Mouse (Mus musculus) retina, postnatal 7 days (tissue): ENCODE data around the gene Atf7.

ENCODE experiments used
- DNase-seq: peaks from one replicate; pipeline ENCODE4 v3.0.0-alpha.2; 2012; ENCODE audit warnings: low read depth, low spot score

Atf7 gene

DNA sequence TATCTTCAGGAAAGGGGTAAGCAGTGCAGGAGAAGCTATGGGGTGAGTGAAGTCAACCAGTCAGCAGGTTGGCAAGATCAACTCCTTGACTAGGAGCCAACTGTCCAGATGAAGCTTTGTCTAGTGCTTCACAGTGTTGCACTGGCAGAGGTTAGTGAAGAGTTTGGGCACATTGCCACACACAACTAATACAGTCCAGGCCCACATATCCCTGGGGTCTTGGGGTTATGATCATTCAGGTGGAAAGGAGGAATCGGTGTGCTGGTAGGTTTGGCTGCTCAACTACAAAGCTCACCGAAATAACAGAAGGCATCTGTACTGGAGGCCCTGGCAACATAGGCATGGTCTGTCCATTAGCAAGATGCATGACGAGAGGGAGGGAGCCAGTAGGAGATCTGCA, 77.8 kb downstream of the Atf7 start:
- no peak for DNase-seq

DNA sequence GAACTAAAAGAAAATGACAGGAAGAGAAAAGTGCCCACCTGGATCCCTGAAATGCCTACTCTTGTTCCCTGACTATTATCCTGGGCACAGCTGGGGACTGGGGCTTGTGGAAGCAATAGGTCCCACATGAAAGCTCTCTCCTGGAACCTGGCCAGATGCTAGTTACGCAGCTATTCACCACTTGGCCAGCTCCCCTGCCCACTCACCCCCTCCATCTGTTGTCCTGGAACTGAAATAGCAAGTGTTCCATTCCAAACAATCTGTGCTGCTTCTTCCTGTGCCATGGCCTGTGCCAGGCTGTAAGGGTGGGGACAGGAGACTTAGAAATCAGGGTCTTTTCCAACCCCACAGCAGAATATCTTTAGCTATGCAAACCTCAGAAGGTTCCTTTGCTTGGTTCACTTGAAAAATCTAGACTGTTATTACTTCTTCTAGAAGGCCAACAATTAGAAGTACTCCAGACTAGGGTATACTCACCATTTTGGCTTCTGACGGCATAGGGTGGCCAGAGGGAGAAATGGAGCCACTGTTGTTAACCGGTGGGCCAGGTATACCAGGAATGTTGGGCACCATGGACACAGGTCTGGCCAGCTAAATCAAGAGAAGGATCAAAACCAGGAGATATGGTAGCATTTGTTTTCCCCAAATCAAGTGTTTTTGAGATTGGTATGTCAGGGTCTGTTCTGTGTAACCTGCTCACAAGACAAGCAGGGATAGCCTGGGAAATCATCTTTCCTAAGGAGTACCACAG, 78.4 kb downstream of the Atf7 start:
- peak; percentile 19 for DNase-seq

DNA sequence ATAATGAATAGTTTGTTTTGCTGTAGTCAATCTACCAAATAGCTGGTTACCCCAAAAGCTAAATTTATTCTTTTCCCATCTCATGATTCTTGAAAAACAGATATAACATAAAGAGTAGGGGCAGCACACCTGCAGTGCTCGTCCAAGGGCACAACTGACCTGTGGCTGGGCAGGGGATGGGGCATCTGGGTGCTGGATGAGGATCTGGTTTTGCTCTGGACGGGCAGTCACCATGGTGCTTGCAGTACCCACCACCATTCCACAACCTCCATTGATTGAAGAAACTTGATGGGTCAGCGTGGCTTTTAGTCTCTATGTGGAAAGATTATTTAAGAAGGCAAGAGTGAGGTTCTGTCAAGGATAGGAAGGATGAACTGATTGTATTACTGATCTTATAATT, 79.0 kb downstream of the Atf7 start:
- no peak for DNase-seq

- DNase-seq = no peak
Observed at GRCm38 (mm10) chr15:102544801-102545200, 80.5 kb downstream of the Atf7 start.

GRCm38 (mm10) chr15:102533926-102534325, 91.3 kb downstream of the Atf7 start:
- no peak for DNase-seq

- no peak for DNase-seq
Observed at GRCm38 (mm10) chr15:102532106-102532900, 93.0 kb downstream of the Atf7 start.

DNA sequence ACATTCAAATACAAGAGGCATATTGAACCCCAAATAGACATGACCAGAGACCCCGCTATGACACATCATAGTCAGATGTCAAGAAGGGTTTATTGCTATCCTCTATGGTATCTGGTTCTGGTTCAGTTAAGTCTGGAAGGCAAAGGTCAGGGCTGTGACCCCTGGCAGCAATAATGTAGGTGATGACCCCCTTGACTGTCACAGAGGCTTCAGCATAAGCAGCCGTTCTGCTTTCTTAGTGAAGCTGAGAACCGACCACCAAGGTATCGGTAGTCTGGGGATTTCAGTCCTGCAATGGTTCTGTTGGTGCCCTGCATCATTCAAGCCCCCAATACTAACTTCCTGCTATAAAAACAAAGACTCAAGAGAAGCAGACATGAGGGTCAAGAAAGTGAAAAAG, 93.7 kb downstream of the Atf7 start:
- no peak for DNase-seq

DNA sequence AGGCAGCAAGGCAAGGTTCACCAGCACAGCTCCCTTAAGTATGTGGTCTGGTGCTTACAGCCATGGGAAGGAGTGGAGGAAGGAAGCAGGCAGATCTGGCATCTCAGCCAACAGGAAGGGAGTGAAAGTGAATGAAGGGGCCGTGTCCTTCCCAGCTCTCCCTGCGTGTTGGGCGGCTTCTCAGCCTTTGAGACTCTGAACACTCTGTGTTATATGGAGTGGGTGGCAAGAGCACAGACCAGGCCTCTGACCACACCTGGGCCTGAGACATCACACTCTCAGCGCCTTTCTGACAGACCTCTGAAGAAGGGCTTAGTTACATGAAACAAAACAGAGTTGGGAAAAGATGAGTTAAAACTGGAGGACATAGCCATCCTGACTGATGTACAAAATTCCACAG, 94.7 kb downstream of the Atf7 start:
- no peak for DNase-seq

DNA sequence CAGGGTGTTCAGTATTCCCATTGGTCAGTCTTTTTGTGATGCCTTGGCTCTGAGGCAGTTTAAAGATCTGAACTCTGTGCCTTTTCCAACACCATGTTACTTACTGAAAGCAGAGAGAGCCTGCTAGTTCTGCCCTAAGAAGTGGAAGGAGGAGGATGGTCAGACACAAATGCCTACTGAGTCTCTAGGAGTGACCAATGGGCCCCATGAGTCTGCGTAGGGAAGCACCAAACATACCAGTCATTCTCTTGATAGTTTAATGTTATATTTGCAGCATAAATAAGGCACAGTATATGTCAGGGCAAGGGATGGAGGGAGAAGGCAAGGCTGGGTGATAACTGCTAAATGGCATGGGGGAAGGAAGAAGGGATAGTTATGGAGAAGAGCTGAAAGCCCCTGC, 96.9 kb downstream of the Atf7 start:
- DNase-seq = no peak

DNA sequence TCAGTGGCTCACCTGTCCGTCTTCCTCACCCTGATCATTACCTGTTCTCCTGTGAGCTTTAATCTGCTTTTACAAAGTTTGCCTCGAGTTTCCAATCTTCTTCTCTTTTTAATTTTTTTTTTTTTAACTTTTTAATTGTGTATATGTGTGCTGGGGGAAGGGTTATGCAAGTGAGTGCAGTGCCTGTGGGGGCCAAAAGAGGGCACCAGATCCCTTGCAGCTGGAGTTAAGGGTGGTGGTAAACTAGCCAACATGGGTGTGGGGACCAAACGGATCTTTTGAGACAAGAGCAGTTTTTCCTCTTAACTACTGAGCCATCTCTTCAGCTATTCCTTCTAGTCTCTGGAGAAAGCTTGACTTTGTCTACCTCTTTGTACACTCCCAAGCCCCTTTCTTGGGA, 97.3 kb downstream of the Atf7 start:
- no peak for DNase-seq

DNA sequence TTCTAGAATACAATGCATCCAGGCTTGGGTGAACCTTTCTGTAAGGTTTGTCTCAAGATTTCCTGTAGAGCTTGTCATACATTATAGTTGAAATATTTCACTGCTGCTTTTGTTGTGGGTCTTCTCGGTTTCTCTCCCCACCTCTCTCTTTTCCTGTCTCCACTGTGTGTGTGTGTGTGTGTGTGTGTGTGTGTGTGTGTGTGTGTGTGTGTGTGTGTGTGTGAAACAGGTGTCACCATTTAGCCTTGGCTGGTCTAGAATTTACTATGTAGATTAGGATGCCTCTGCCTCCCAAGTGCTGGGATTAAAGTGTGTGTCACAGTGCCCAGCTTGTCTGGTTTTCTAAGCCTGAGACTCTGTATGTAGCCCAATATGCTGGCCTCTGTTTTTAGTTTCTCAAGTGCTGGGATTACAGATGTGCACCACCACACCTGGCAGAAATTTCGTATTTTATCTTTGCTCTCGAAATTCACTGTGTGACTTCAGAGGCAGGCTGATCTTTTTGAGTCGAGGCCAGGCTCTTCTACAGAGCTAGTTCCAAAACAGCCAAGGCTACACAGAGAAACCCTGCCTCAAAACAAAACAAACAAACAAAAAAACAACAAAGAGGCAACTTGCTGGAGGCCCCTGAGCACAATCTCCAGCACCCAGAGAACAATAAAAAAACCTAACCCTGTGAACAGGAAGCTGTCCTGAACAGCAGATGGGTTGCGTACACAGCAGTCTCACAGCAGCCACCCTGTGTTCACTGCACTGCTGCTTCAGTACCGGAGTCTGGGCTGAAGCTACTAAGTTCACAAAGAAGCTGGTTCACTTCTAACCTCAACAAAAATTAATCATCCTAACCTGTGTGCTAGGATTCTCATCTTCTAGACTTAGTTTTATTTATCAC, 98.9 kb downstream of the Atf7 start:
- DNase-seq = no peak

DNA sequence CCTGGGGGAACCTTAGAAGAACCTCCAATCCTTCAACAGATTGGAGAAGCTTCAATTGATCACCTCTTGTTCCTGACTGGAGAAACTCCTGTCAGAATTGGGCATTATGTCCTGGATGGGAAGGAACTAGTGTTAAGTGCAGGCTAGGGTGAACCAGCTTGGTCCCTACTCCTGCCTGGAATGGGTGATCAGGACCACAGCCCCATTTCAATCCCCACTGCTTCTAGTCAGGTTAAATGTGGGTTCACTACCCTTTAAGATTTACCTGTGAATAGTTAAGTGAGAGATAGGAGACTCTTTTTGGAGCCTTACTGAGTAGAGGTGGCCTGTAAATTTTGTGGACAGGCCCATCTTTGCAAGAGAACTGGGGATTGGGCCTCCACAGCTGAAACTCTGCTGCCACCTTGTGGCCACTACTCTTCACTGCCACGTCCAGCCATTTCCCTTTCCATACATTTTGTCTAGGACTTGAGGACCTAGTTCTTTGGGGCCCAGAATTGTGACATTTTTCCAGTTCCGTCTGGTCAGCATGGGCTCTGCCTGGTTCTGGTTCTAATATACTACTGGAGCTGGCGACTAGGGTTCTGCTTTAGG, 100.3 kb downstream of the Atf7 start, which contains the start of gene Npff:
Gene Npff, minus strand, starts transcription at position 51 of the 594 bp plus-strand sequence.
- DNase-seq = peak; percentile 63

GRCm38 (mm10) chr15:102521480-102521879, 103.8 kb downstream of the Atf7 start:
- no peak for DNase-seq

- no peak for DNase-seq
Observed at GRCm38 (mm10) chr15:102520416-102520815, 104.8 kb downstream of the Atf7 start.

DNA sequence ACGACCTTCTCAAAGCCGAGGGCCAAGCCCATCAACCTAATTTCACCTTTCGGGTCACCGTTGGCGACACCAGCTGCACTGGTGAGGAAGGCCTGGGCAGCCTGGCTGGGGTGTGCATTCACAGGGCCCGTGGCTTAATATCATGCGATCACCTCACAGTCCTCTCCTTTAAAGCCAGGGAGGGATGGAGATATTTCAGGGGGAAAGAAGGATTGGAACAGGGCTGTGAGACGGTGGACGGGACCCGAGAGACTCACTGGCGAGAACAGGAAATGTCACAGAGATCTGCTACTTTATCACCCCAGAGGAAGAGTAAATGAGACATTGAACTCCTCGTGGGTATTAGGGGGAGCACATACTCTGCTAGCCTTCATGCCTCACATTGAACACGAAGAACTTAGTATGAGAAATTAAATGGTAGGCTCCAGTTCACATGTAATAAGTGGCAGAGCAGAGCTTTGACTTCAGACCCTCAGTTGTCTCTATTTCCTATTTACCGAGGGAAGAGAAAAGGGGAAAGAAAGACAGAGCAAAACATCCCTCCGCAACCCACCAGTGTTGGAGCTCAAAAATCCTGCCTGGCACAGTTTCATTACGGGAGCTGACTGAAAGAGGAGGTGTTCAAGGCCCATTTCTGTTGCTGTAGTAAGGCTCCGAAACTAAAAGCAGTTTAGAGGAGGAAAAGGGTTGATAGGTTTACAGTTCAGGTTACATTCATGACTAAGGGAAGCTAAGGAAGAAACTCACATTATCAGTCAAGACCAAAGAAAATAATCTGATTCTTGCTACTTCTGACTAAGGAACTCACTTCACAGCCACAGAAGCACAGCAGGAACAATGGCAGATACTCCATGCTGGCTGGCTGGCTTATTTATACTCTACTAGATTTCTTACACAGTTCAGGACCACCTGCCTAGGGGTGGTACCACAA, 105.8 kb downstream of the Atf7 start:
- no peak for DNase-seq

DNA sequence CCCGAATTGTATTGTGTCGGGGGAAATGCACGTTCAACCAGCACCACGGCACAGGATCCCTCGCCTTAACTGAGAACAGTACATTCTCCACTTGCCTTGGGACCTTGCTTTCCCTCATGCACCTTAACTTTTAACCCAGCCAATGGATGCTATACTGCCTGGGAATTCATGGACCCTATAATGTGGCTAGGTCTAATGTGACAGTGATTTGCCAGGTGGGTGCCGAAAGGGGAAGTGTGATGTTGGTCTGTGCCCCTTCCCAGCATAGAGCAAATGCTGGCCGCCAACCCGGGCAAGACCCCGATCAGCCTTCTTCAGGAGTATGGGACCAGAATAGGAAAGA, 106.4 kb downstream of the Atf7 start:
- no peak for DNase-seq

DNA sequence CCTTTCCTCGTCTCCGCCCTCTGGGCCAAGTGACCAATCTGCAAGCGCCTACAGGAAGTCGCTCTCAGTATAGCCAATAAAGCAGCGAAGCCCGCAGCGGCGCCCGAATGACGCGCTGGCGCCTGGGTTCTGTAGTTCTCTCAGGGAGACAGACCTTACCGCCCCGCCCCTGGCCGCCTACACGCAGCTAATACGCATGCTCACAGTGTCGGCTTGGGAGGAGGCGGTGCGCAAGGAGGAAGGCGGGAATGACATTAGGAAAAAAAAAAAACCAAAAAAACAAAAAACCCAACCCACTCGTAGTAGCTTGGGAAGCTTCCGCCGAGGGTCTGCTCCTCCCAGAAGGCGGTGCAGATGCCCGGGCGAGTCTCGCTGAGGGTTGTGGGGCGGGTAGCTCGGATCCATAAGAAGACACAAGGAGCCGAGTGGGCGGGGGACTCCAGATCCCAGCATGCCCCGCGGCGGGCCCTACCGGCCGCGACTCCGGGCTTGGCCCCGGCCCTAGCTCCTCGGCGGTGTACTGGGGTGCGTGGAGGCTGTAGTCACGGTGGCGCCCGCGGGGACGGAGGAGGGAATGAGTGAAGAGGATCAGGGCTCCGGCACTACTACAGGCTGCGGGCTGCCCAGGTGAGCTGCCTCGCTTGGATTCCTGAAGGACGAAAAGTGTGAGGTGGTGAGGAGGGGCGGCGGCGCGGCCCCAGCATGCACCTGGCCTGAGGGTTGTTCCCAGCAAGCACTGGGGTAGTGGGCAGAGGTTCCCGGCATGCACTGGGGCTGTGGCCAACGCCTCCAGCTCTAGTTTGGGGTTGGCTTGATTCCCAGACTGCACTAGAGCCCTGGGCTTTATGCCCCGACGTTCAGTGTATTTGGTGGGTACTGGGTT, 107.0 kb downstream of the Atf7 start, which contains the start of gene Tarbp2:
Gene Tarbp2, plus strand, starts transcription at position 217 of the 883 bp plus-strand sequence.
- peak; percentile 96 for DNase-seq

- no peak for DNase-seq
Observed at GRCm38 (mm10) chr15:102517631-102517975, 107.7 kb downstream of the Atf7 start.

DNA sequence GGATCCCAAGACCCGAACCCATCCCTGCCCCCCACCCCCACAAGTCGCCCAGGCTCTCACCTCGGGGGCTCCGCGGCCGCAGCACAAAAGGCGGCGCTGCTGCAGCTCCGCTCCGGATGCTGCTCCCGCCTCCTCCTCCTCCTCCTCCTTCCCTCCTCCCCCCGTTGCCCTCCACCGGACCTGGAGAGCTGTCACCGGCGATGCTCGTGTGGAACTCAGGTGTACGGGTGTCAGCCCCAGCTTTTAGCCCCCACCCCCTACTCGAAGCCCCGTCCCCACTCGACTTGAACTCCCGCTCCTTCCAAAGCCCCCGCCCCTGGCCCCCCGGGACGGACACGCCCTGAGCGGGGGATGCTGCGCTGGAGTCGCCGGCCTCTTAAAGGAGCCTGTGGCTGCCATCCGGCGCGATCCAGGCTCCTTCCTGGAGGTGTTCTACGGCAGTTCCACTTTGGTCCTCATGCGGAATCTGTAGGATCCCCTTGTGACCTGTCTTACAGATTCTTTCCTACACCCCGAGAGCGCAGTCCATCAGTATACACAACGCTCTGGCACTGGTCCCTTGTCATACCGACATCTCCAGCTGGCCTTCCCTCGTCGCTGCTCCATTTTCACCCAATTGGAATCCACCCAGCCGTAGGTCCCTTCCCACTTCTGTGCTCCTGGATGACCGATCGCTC, 108.4 kb downstream of the Atf7 start, which contains the start of gene Map3k12:
Gene Map3k12, minus strand, starts transcription at position 337 of the 677 bp plus-strand sequence.
- DNase-seq = peak; percentile 38
